Mouse (Mus musculus): ENCODE data around the gene Cdk18. TPM values are rescaled to one million over a fixed set of nuclear protein-coding genes. Genes with fewer than 3 reads are reported as not detected.

Gene Cdk18
- total RNA-seq, 1 experiment = 9.6 TPM

DNA sequence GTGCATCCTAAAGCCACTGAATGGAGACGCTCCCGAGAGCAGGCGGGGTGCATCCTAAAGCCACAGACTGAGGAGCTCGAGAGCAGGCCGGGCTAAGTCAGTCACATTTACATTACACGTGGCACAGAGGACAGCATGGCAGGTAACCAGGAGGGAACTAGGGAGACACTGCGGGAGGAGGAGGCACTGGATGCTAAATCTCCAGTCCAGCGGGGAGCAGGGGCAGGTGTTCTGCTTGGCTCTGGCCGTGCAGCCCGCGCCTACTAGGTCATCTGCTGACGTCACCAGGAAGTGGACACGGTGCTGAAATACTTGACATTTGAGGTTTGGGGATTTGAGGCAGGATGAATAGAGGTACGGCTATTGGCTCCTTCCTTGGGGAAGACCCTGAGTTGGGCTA is 35.1 kb downstream of the Cdk18 start:
- no peak for TF ChIP-seq ZNF384 (IDR thresholded peaks at IDR 0.05; ENCODE audit: low read depth, low read length)
- no peak for TF ChIP-seq ZC3H11A (IDR thresholded peaks at IDR 0.05; ENCODE audit: borderline replicate concordance, low read depth, low read length)
- TF ChIP-seq CHD2 (IDR thresholded peaks at IDR 0.05; ENCODE audit: low read depth, low read length) = no peak
- in situ Hi-C loops (cut with MboI; ENCODE audit: low sequenced_read_pairs in 2 of 2, unreplicated experiment in 2 of 2) = no loop called here
- Histone ChIP-seq H3K36me3 (ENCODE audit: control insufficient read depth, insufficient read depth, low read length, poor library complexity, severe bottlenecking) (no peaks in the 10 kb centered on the region), H3K9me3 (ENCODE audit: control insufficient read depth, insufficient read depth, low read depth, low read length) (no peaks in the 10 kb centered on the region), H3K27ac (ENCODE audit: insufficient read depth, low read depth, low read length, poor library complexity, severe bottlenecking) (no peak overlapping the region), H3K4me1 (ENCODE audit: control insufficient read depth in 2 of 2, insufficient read depth in 2 of 2, low read length in 2 of 2, poor library complexity in 1 of 2) (peaks cover 0 to 2% of the 10 kb centered on the region in 2 experiments; a peak in 1 of 4 replicates), H3K9ac (ENCODE audit: insufficient read depth, low read depth, low read length, poor library complexity, severe bottlenecking) (no peak overlapping the region), H3K4me3 (ENCODE audit: insufficient read depth in 1 of 2, low read depth in 1 of 2, low read length in 2 of 2, poor library complexity in 1 of 2, severe bottlenecking in 1 of 2) (peak overlapping the region; percentile 30; a peak in 2 of 4 replicates)
- DNase-seq (ENCODE audit: low read depth, low spot score) = no peak

DNA sequence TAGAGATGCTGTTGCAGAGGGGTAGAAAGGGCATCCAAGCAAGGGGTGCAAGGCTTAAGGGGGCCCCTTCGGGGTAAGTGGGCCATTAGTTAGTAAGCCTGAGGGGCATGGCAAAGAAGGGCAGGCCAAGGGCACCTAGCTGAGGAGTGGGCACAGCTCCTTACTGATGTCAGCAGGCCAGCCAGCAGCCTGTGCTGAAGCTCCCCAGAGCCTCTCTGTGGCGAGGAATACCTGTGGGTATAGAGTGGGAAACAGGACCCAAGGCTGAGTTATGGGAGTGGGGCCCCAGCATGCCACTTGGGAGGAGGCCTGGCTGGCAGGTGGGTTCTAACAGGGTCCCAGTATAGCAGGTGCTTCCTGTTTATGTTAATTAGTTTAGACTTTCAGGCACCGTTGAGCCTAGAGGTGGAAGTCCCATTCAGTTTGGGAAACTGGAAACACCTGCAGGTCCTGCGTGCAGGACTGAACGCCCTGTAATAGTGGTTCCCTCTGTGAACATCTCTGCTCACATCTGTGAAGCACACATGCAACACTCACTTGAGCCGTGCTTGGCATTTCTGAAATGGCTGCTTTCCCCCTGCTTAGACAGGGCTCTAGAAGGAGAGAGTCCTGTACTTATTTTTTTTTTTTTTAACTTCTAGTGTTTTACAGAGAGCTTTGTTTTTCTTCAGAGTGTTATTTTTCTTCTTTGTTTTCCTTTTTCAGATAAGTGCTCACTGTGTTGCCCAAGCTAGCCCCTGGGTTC is 37.4 kb downstream of the Cdk18 start:
- DNase-seq (ENCODE audit: low read depth, low spot score) = no peak
- H3K4me1 ChIP-seq (ENCODE audit: control insufficient read depth in 2 of 2, insufficient read depth in 2 of 2, low read length in 2 of 2, poor library complexity in 1 of 2) = peaks cover 0 to 2% of the 10 kb centered on the region in 2 experiments; a peak in 1 of 4 replicates
- in situ Hi-C loops (cut with MboI; ENCODE audit: low sequenced_read_pairs in 2 of 2, unreplicated experiment in 2 of 2) = no loop called here
- H3K9ac ChIP-seq (ENCODE audit: insufficient read depth, low read depth, low read length, poor library complexity, severe bottlenecking) = no peak overlapping the region
- H3K9me3 ChIP-seq (ENCODE audit: control insufficient read depth, insufficient read depth, low read depth, low read length) = no peaks in the 10 kb centered on the region
- no peak overlapping the region for H3K4me3 ChIP-seq (ENCODE audit: insufficient read depth in 1 of 2, low read depth in 1 of 2, low read length in 2 of 2, poor library complexity in 1 of 2, severe bottlenecking in 1 of 2)
- no peak overlapping the region for H3K27ac ChIP-seq (ENCODE audit: insufficient read depth, low read depth, low read length, poor library complexity, severe bottlenecking)
- no peak for TF ChIP-seq HCFC1 (IDR thresholded peaks at IDR 0.05; ENCODE audit: borderline replicate concordance, insufficient read depth, low read length)
- TF ChIP-seq ZNF384 (IDR thresholded peaks at IDR 0.05; ENCODE audit: low read depth, low read length) = no peak
- TF ChIP-seq MAFK (IDR thresholded peaks at IDR 0.05; ENCODE audit: insufficient read depth, low read depth, low read length) = no peak
- no peak for TF ChIP-seq ZC3H11A (IDR thresholded peaks at IDR 0.05; ENCODE audit: borderline replicate concordance, low read depth, low read length)
- no peak for TF ChIP-seq CHD2 (IDR thresholded peaks at IDR 0.05; ENCODE audit: low read depth, low read length)
- H3K36me3 ChIP-seq (ENCODE audit: control insufficient read depth, insufficient read depth, low read length, poor library complexity, severe bottlenecking) = no peaks in the 10 kb centered on the region

DNA sequence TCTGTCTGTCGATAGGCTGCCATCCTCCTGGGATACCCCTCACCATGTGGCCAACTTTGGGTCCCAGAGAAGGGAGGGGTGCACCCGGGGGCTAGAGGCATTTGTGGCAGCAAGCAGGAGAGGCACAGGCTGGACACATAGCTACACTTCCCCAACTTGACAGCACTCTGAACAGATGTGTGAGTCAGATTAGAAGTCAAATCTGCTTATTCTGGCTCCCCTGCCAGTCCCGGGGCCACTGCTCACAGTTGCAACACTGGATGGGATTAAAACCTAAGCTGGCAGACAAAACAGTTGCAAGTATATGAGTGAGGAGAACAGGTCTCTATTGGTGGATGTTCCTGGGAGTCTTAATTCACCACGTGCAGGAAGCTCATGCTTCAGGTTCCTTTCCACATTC is 39.7 kb downstream of the Cdk18 start:
- Histone ChIP-seq H3K36me3 (ENCODE audit: control insufficient read depth, insufficient read depth, low read length, poor library complexity, severe bottlenecking) (no peaks in the 10 kb centered on the region), H3K27ac (ENCODE audit: insufficient read depth, low read depth, low read length, poor library complexity, severe bottlenecking) (no peak overlapping the region), H3K9me3 (ENCODE audit: control insufficient read depth, insufficient read depth, low read depth, low read length) (no peaks in the 10 kb centered on the region), H3K4me1 (ENCODE audit: control insufficient read depth in 2 of 2, insufficient read depth in 2 of 2, low read length in 2 of 2, poor library complexity in 1 of 2) (peaks cover 0 to 4% of the 10 kb centered on the region in 2 experiments; a peak in 1 of 4 replicates), H3K9ac (ENCODE audit: insufficient read depth, low read depth, low read length, poor library complexity, severe bottlenecking) (no peak overlapping the region), H3K4me3 (ENCODE audit: insufficient read depth in 1 of 2, low read depth in 1 of 2, low read length in 2 of 2, poor library complexity in 1 of 2, severe bottlenecking in 1 of 2) (no peak overlapping the region)
- in situ Hi-C loops (cut with MboI; ENCODE audit: low sequenced_read_pairs in 2 of 2, unreplicated experiment in 2 of 2) = no loop called here
- DNase-seq (ENCODE audit: low read depth, low spot score) = no peak
- TF ChIP-seq ZNF384 (IDR thresholded peaks at IDR 0.05; ENCODE audit: low read depth, low read length) = no peak
- no peak for TF ChIP-seq MAFK (IDR thresholded peaks at IDR 0.05; ENCODE audit: insufficient read depth, low read depth, low read length)
- TF ChIP-seq HCFC1 (IDR thresholded peaks at IDR 0.05; ENCODE audit: borderline replicate concordance, insufficient read depth, low read length) = no peak
- no peak for TF ChIP-seq ZC3H11A (IDR thresholded peaks at IDR 0.05; ENCODE audit: borderline replicate concordance, low read depth, low read length)
- no peak for TF ChIP-seq CHD2 (IDR thresholded peaks at IDR 0.05; ENCODE audit: low read depth, low read length)

DNA sequence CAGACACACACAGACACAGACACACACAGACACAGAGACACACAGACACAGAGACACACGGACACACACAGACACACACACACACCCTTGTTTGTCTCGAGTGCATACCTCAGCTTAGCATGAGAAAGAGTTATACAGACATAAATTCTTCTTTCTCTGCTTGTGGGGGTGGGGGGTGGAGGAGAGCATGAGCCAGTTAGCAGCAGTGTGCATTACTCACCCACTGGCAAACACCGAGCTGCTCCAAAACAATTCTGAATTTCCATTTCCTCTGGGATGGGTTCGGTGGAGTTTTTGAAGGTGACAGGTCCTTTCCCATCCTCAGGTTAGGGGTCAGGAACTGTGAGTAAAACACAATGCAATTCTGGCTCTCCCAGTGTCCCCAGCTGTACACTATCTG is 40.5 kb downstream of the Cdk18 start:
- in situ Hi-C loops (cut with MboI; ENCODE audit: low sequenced_read_pairs in 2 of 2, unreplicated experiment in 2 of 2) = no loop called here
- Histone ChIP-seq H3K9ac (ENCODE audit: insufficient read depth, low read depth, low read length, poor library complexity, severe bottlenecking) (no peak overlapping the region), H3K27ac (ENCODE audit: insufficient read depth, low read depth, low read length, poor library complexity, severe bottlenecking) (no peak overlapping the region), H3K36me3 (ENCODE audit: control insufficient read depth, insufficient read depth, low read length, poor library complexity, severe bottlenecking) (no peaks in the 10 kb centered on the region), H3K4me1 (ENCODE audit: control insufficient read depth in 2 of 2, insufficient read depth in 2 of 2, low read length in 2 of 2, poor library complexity in 1 of 2) (peaks cover 0 to 2% of the 10 kb centered on the region in 2 experiments; a peak in 1 of 4 replicates), H3K9me3 (ENCODE audit: control insufficient read depth, insufficient read depth, low read depth, low read length) (no peaks in the 10 kb centered on the region), H3K4me3 (ENCODE audit: insufficient read depth in 1 of 2, low read depth in 1 of 2, low read length in 2 of 2, poor library complexity in 1 of 2, severe bottlenecking in 1 of 2) (no peak overlapping the region)
- DNase-seq (ENCODE audit: low read depth, low spot score) = no peak
- TF ChIP-seq MAFK (IDR thresholded peaks at IDR 0.05; ENCODE audit: insufficient read depth, low read depth, low read length) = no peak
- TF ChIP-seq CHD2 (IDR thresholded peaks at IDR 0.05; ENCODE audit: low read depth, low read length) = no peak
- TF ChIP-seq ZNF384 (IDR thresholded peaks at IDR 0.05; ENCODE audit: low read depth, low read length) = no peak
- no peak for TF ChIP-seq HCFC1 (IDR thresholded peaks at IDR 0.05; ENCODE audit: borderline replicate concordance, insufficient read depth, low read length)
- TF ChIP-seq ZC3H11A (IDR thresholded peaks at IDR 0.05; ENCODE audit: borderline replicate concordance, low read depth, low read length) = no peak
